Mouse (Mus musculus): ENCODE measurements around the gene Rnf38. TPM values are rescaled to one million over a fixed set of nuclear protein-coding genes. Genes with fewer than 3 reads are reported as not detected.
A peak's percentile ranks its signal among the peaks of the same experiment; 100 is the strongest.

Gene Rnf38
- polyA plus RNA-seq, 1 experiment from 2014 or later: 9.1 TPM

GRCm38 (mm10) chr4:44251521-44251920 lies 17.9 kb upstream of the Rnf38 start:
- Histone ChIP-seq H3K4me3 (replicated peaks) (no peak overlapping the region), H3K27me3 (peaks cover 59% of the 10 kb centered on the region), H3K9me3 (replicated peaks) (no peaks in the 10 kb centered on the region), H3K4me2 (no peak overlapping the region), H3K27ac (no peak overlapping the region), H3K9ac (no peak overlapping the region), H3K4me1 (replicated peaks) (peaks cover 28% of the 10 kb centered on the region), H3K36me3 (no peaks in the 10 kb centered on the region)
- no peak for ATAC-seq (ENCODE audit: low read depth)
- 62% methylated on average over 5 of the region's 5 CpGs for whole genome bisulfite sequencing (ENCODE audit: insufficient replicate concordance)
- DNase-seq: no peak

GRCm38 (mm10) chr4:44249705-44250104 lies 16.1 kb upstream of the Rnf38 start:
- H3K4me1 ChIP-seq (replicated peaks): peaks cover 28% of the 10 kb centered on the region
- no peaks in the 10 kb centered on the region for H3K9me3 ChIP-seq (replicated peaks)
- H3K9ac ChIP-seq: no peak overlapping the region
- H3K36me3 ChIP-seq: no peaks in the 10 kb centered on the region
- no peak for DNase-seq
- H3K27ac ChIP-seq: no peak overlapping the region; the same call in 1 of the 2 replicates
- ATAC-seq (ENCODE audit: low read depth): peak; percentile 53
- H3K4me2 ChIP-seq: peak overlapping the region; percentile 36; the same call in 1 of the 2 replicates
- no peak overlapping the region for H3K4me3 ChIP-seq (replicated peaks)
- WGBS (ENCODE audit: insufficient replicate concordance): 6% methylated on average over 7 of the region's 10 CpGs
- H3K27me3 ChIP-seq: peaks cover 59% of the 10 kb centered on the region

- no peak for DNase-seq
- Histone ChIP-seq H3K4me1 (replicated peaks) (peaks cover 25% of the 10 kb centered on the region), H3K36me3 (no peaks in the 10 kb centered on the region), H3K27me3 (peaks cover 43% of the 10 kb centered on the region), H3K27ac (no peak overlapping the region; the same call in 1 of the 2 replicates), H3K9me3 (replicated peaks) (no peaks in the 10 kb centered on the region), H3K4me2 (no peak overlapping the region), H3K9ac (no peak overlapping the region), H3K4me3 (replicated peaks) (no peak overlapping the region)
- 27% methylated on average over 18 of the region's 18 CpGs for WGBS (ENCODE audit: insufficient replicate concordance)
- ATAC-seq (ENCODE audit: low read depth): 0 out of 2 replicates have a peak, but pooled peaks have one; percentile 30
Observed at GRCm38 (mm10) chr4:44247051-44247939, 13.7 kb upstream of the Rnf38 start.

GRCm38 (mm10) chr4:44246285-44246684 lies 12.7 kb upstream of the Rnf38 start:
- Histone ChIP-seq H3K36me3 (no peaks in the 10 kb centered on the region), H3K27me3 (peaks cover 35% of the 10 kb centered on the region), H3K4me3 (replicated peaks) (no peak overlapping the region), H3K27ac (no peak overlapping the region), H3K4me1 (replicated peaks) (peaks cover 17% of the 10 kb centered on the region), H3K9ac (no peak overlapping the region), H3K9me3 (replicated peaks) (no peaks in the 10 kb centered on the region), H3K4me2 (no peak overlapping the region)
- DNase-seq: no peak
- WGBS (ENCODE audit: insufficient replicate concordance): 58% methylated on average over 4 of the region's 4 CpGs
- peak; percentile 67 for ATAC-seq (ENCODE audit: low read depth)

GRCm38 (mm10) chr4:44241638-44242037 lies 8.0 kb upstream of the Rnf38 start:
- no peaks in the 10 kb centered on the region for H3K36me3 ChIP-seq
- 64% methylated on average over 4 of the region's 4 CpGs for WGBS (ENCODE audit: insufficient replicate concordance)
- H3K4me2 ChIP-seq: no peak overlapping the region
- no peaks in the 10 kb centered on the region for H3K9me3 ChIP-seq (replicated peaks)
- H3K27me3 ChIP-seq: no peaks in the 10 kb centered on the region
- no peak for ATAC-seq (ENCODE audit: low read depth)
- H3K27ac ChIP-seq: no peak overlapping the region
- H3K9ac ChIP-seq: no peak overlapping the region
- no peak overlapping the region for H3K4me3 ChIP-seq (replicated peaks)
- no peak for DNase-seq
- H3K4me1 ChIP-seq (replicated peaks): no peaks in the 10 kb centered on the region

GRCm38 (mm10) chr4:44235946-44236345 lies 2.4 kb upstream of the Rnf38 start:
- H3K27ac ChIP-seq: no peak overlapping the region

GRCm38 (mm10) chr4:44234004-44234866 lies 646 bp upstream of the Rnf38 start:
- Histone ChIP-seq H3K9ac (peak overlapping the region; percentile 76), H3K27me3 (peaks cover 14% of the 10 kb centered on the region), H3K27ac (peak overlapping the region; percentile 92), H3K4me3 (replicated peaks) (peak overlapping the region; percentile 78), H3K36me3 (no peaks in the 10 kb centered on the region), H3K4me1 (replicated peaks) (peaks cover 41% of the 10 kb centered on the region), H3K9me3 (replicated peaks) (no peaks in the 10 kb centered on the region), H3K4me2 (peak overlapping the region; percentile 98)
- WGBS (ENCODE audit: insufficient replicate concordance): under 1% methylated on average over 55 of the region's 62 CpGs
- peak; percentile 90 for DNase-seq
- peak; percentile 97 for ATAC-seq (ENCODE audit: low read depth)

More at GRCm38 (mm10) chr4:44235946-44236345, 2.4 kb upstream of the Rnf38 start:
- H3K4me1 ChIP-seq (replicated peaks): peaks cover 41% of the 10 kb centered on the region
- WGBS (ENCODE audit: insufficient replicate concordance): 70% methylated on average over 2 of the region's 2 CpGs
- H3K4me3 ChIP-seq (replicated peaks): no peak overlapping the region
- ATAC-seq (ENCODE audit: low read depth): no peak
- no peaks in the 10 kb centered on the region for H3K36me3 ChIP-seq
- H3K27me3 ChIP-seq: peaks cover 14% of the 10 kb centered on the region
- no peak overlapping the region for H3K9ac ChIP-seq
- H3K9me3 ChIP-seq (replicated peaks): no peaks in the 10 kb centered on the region
- DNase-seq: peak; percentile 47
- H3K4me2 ChIP-seq: no peak overlapping the region

- WGBS (ENCODE audit: insufficient replicate concordance): 1% methylated on average over 42 of the region's 68 CpGs
- H3K9me3 ChIP-seq (replicated peaks): no peaks in the 10 kb centered on the region
- peaks cover 41% of the 10 kb centered on the region for H3K4me1 ChIP-seq (replicated peaks)
- peak overlapping the region; percentile 76 for H3K27ac ChIP-seq
- peak; percentile 22 for DNase-seq
- H3K4me2 ChIP-seq: peak overlapping the region; percentile 98
- no peak for ATAC-seq (ENCODE audit: low read depth)
- H3K36me3 ChIP-seq: no peaks in the 10 kb centered on the region
- H3K9ac ChIP-seq: peak overlapping the region; percentile 83
- H3K27me3 ChIP-seq: peaks cover 14% of the 10 kb centered on the region
- H3K4me3 ChIP-seq (replicated peaks): peak overlapping the region; percentile 78
Observed at GRCm38 (mm10) chr4:44232771-44233712, 547 bp downstream of the Rnf38 start.

- DNase-seq: no peak
- Histone ChIP-seq H3K4me3 (replicated peaks) (no peak overlapping the region), H3K9me3 (replicated peaks) (no peaks in the 10 kb centered on the region), H3K4me1 (replicated peaks) (peaks cover 5% of the 10 kb centered on the region; the same call in 1 of the 2 replicates), H3K27ac (no peak overlapping the region), H3K4me2 (no peak overlapping the region), H3K9ac (no peak overlapping the region), H3K36me3 (no peaks in the 10 kb centered on the region), H3K27me3 (no peaks in the 10 kb centered on the region)
- 75% methylated on average over 10 of the region's 10 CpGs for WGBS (ENCODE audit: insufficient replicate concordance)
- no peak for ATAC-seq (ENCODE audit: low read depth)
Observed at GRCm38 (mm10) chr4:44225128-44225527, 8.5 kb downstream of the Rnf38 start.

- H3K36me3 ChIP-seq: no peaks in the 10 kb centered on the region
- ATAC-seq (ENCODE audit: low read depth): no peak
- H3K4me1 ChIP-seq (replicated peaks): peaks cover 5% of the 10 kb centered on the region; the same call in 1 of the 2 replicates
- no peak overlapping the region for H3K27ac ChIP-seq
- no peak overlapping the region for H3K9ac ChIP-seq
- H3K9me3 ChIP-seq (replicated peaks): no peaks in the 10 kb centered on the region
- no peaks in the 10 kb centered on the region for H3K27me3 ChIP-seq
- 61% methylated on average over 9 of the region's 9 CpGs for WGBS (ENCODE audit: insufficient replicate concordance)
- no peak for DNase-seq
- no peak overlapping the region for H3K4me3 ChIP-seq (replicated peaks)
- H3K4me2 ChIP-seq: no peak overlapping the region
Observed at GRCm38 (mm10) chr4:44224141-44224540, 9.4 kb downstream of the Rnf38 start.
